Mouse (Mus musculus) c-Kit-negative CD71-positive TER-119-positive erythroid progenitor cells, embryonic 14.5 days (primary cell): ENCODE data around the gene Olfr657.

Experiments used
- DNase-seq: peaks from one replicate; pipeline ENCODE4 v3.0.0-alpha.2; 2013; ENCODE audit warnings: low read depth, low spot score

The Olfr657 gene

GRCm38 (mm10) chr7:104624494-104624893 is at the start of gene Olfr657:
TSS of gene Olfr657 (plus strand) at chr7:104624794.
- no peak for DNase-seq

DNA sequence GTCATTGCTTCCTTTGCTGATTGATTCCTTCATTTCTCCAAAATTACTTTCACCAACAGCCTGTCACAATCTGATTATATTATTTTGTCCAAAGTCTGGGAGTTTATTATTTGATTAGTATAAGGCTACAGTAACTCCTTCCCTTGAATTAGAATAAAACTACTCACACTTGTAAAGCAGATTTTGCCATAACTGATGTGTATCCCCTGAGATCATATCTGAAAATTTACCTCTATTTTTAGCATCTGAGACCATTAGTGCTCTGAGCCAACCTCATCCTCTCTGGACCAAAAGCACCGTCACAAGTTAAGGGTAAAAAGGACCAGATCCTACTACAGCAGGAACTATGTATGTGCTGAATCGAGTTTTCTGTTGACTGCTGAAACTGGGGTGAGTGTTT is 47.6 kb upstream of the Olfr657 start, which contains the start of gene Olfr653:
Olfr653 (plus strand) TSS at position 301 of the 400 bp plus-strand sequence.
- no peak for DNase-seq

DNA sequence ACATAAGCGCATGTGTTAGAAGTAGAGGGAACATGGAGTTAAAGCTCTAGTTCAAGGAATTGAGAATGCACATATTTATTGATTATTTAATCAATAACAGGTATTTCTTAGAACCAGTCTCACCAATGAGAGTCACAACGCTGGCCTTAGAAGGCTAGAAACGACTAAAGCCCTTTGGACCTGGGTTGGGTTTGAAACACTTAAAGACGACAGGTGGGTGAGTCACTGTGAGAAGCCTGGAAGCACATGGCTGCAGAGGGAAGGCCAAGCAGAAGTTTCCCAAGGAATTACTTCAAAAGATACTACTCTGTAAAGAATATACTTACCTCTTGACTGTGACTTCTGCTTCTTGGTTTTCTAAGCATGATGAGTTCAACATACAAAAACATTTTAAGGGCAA is 43.7 kb upstream of the Olfr657 start:
- DNase-seq, result no peak

- no peak for DNase-seq
Observed at GRCm38 (mm10) chr7:104581429-104581828, 43.2 kb upstream of the Olfr657 start.

GRCm38 (mm10) chr7:104586725-104587124 is 37.9 kb upstream of the Olfr657 start, which contains the start of gene Olfr654:
TSS of gene Olfr654 (plus strand) at chr7:104587025.
- DNase-seq, result no peak

- no peak for DNase-seq
Observed at GRCm38 (mm10) chr7:104588274-104588673, 36.3 kb upstream of the Olfr657 start.

- DNase-seq, result no peak
Observed at GRCm38 (mm10) chr7:104601679-104602078, 22.9 kb upstream of the Olfr657 start, which contains the start of gene Olfr655. TSS of gene Olfr655 (minus strand) at chr7:104601779.

DNA sequence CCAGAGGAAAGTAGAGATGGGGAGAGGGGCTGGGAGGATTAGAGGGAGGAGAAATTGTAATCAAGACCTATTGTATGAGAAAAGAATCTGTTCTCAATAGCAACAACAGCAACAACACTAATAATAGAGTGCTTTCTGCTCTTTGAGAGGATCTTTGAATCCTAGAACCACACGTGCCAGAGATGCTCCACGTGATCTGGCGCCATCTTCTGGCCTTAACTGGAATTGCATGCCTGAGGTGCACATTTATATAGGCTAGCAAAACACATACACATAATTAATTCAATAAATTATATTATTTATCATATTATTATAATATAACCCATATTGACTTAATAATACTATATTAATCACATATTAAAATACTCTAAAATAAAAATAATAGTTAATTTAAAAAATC is 21.4 kb upstream of the Olfr657 start:
- DNase-seq, result peak; percentile 3

DNA sequence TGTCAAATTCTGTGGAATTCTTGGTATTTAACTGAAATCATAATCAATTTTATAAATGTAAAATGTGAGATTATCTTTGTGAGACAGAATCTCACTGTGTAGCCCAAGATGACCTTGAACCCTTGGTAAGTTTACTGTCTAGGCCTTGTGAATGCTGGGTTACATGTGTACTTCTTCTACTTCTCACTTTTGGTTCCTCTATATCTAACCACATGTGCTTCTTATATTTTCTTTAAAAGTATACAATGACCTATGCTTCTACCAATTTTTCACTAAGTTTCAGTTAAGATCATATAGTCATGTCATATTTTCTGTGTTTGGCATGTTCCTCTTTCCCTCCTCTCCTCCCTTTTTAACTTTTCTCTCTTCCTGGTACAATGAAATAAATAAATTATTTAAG is 19.9 kb upstream of the Olfr657 start:
- DNase-seq, result no peak

DNA sequence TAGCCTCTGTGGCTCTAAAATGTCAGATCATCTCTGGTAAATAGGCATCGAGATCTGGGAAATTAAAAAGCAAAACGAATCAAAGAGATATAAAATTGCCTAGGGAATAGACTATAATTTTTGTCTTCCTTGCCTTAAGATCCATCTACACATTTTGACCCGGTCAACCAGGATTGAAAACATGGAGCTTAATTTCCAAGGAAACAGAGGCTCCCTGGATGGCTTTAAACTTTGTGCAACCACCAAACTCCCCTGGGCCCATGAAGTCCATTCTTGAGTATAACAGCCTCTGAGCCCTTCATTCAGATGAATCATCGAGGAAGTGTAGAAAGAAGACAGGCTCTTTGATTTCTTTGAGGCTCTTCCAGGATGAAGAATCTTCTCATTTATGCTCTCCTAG is 10.9 kb upstream of the Olfr657 start, which contains the start of gene Olfr656:
Olfr656 (plus strand) TSS at position 301 of the 400 bp plus-strand sequence.
- no peak for DNase-seq

DNA sequence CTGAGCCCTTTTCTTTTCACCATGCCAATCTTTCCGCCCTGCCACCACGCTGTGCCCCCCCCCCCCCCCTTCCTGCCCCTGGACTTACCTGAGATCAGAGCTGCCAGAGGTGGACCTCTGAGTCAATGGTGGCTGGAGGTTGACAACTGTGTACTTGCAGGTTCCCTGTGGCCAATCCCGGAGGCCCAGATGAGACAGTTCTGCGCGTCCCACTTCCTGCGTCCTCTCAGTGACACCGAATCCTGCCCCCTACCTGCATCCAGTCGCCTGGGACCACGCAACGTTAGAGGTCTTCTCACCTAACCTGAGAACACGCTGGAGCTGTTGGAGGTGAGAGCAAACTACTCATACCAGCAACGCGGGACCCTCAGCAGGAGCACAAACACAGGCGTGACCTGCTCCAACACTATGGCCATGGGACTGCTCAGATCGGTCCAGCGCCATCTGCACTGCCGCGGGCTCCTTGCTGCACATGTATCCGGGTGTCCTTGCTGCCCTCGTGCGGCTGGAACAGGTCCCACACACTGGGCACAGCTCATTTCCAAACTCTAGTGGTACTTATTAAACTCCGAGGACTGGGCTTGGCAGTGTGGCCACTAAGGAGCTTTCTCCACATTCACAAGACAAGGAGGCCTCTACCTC is 22.4 kb downstream of the Olfr657 start, which contains the start of gene Olfr658:
Olfr658 (minus strand) TSS at position 465 of the 642 bp plus-strand sequence.
- DNase-seq, result no peak

- no peak for DNase-seq
Observed at GRCm38 (mm10) chr7:104666453-104666852, 41.9 kb downstream of the Olfr657 start, which contains the start of gene Olfr659. TSS of gene Olfr659 (plus strand) at chr7:104666753.

GRCm38 (mm10) chr7:104686201-104686600 is 61.6 kb downstream of the Olfr657 start, which contains the start of gene Olfr661:
TSS of gene Olfr661 (plus strand) at chr7:104686501.
- no peak for DNase-seq
